Mouse (Mus musculus): ENCODE measurements around the gene Arsg.

The Arsg gene

GRCm38 (mm10) chr11:109590012-109590411, 116.8 kb downstream of the Arsg start:
- DNase-seq: no peak

GRCm38 (mm10) chr11:109591511-109591910, 118.3 kb downstream of the Arsg start:
- no peak for DNase-seq

- DNase-seq: no peak
Observed at GRCm38 (mm10) chr11:109593200-109593981, 120.2 kb downstream of the Arsg start.

GRCm38 (mm10) chr11:109594761-109595160, 121.6 kb downstream of the Arsg start:
- DNase-seq: no peak

- no peak for DNase-seq
Observed at GRCm38 (mm10) chr11:109598778-109599570, 125.8 kb downstream of the Arsg start.

DNA sequence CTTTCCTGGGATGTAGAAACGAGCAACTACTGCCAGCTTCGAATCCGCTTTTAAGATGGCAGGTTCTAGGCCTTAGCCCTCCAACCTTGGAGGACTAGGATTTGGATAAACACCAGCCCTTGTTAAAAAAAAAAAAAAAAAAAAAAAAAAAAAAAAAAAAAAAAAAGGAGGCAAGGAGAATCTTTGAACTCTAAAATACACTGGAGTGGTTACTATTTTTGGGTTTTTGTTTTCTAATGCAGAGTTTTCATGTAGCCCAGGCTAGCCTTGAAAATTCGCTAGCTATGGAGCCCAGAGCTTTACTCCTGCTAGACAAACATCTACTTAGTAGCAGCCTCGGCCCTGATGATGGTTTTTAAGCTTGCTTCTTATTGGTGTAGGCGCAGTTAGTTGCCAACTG, 134.4 kb downstream of the Arsg start:
- DNase-seq: no peak

- DNase-seq: no peak
Observed at GRCm38 (mm10) chr11:109608976-109609625, 135.9 kb downstream of the Arsg start.

DNA sequence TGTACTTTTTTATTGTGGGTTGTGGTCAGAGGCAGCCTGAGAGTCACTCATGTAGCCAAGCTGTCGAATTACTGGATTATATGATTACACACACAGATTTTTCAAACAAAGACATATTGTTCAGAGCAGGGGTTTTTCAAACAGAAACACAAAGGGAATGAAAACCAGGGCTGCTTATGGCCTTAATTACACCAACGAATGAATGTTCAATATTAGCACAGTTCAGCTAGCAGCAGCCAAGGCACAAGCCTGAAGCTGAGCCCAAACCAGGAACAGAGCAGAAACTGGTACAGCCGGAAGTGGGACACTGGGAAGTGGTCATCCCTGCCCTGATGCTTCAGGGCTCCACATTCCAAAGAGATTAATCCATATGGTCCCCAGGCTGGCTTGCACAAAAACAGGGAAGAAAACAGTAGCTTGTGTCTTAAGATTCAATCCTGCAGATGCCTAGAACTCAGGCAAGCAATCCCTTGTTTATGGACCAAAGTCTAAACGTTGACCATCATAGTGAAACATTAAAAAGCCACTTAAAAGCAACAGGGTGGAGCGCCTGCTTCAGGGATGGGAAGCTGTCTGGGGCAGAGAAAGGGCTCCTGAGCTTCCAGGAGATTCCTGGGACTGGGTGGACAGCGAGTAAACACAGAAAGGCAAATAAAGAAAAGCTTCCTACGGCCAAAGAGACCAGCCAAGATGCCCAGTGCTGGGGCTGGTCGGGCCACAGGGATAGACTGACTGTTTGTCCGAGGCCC, 137.0 kb downstream of the Arsg start:
- peak in 1 of 2 experiments; percentile 23 for DNase-seq

GRCm38 (mm10) chr11:109610795-109611302, 137.7 kb downstream of the Arsg start:
- DNase-seq: no peak

DNA sequence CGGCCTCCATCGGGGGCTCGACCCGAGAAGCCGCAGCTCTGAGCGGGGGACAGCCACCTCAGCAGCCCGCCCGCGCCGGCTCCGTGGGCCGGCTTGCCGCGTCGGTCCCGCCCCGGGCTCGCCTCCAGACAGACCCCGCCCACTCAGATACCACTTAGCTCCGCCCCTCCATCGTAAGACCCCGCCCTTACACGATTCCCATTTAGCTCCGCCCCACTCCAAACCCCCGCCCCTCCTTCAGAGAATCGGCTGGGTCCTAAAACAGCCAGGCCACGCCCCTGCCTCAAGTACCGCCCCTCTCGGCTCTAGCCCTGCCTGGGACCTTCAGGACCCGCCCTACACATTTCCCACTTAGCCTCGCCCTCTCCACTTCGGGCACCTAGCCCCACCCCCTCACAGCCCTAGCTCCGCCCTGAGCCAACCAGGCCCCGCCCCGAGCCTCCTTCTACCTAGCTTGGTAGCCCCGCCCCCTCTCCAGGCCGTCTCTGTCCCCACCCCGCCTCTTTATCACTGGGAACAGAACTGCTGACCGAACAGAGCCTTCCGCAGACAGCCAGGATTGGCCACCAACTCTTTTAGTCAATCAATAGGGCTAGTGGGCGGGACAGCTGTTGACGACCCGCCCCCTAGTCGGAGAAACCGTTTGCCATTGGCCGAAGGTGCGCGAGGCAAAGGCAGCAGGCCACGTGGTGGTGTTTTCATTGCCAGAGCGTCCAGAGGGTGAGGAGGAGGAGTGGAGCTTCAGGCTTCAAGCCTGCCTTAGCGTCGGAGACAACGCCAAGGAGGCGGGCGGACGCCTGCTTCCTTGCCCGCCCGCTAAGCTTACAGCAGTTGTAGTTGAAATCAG, 138.4 kb downstream of the Arsg start, which contains the start of gene Wipi1:
Wipi1 (minus strand) TSS at position 665 of the 847 bp plus-strand sequence.
- peak; percentile 99 for DNase-seq

GRCm38 (mm10) chr11:109612871-109613529, 139.8 kb downstream of the Arsg start:
- DNase-seq: no peak

- no peak for DNase-seq
Observed at GRCm38 (mm10) chr11:109615286-109615685, 142.1 kb downstream of the Arsg start.

GRCm38 (mm10) chr11:109616352-109616751, 143.2 kb downstream of the Arsg start:
- no peak for DNase-seq

GRCm38 (mm10) chr11:109616766-109617165, 143.6 kb downstream of the Arsg start:
- DNase-seq: no peak

GRCm38 (mm10) chr11:109619055-109619454, 145.9 kb downstream of the Arsg start:
- DNase-seq: peak; percentile 49 to 63

GRCm38 (mm10) chr11:109620356-109620755, 147.2 kb downstream of the Arsg start:
- no peak for DNase-seq

DNA sequence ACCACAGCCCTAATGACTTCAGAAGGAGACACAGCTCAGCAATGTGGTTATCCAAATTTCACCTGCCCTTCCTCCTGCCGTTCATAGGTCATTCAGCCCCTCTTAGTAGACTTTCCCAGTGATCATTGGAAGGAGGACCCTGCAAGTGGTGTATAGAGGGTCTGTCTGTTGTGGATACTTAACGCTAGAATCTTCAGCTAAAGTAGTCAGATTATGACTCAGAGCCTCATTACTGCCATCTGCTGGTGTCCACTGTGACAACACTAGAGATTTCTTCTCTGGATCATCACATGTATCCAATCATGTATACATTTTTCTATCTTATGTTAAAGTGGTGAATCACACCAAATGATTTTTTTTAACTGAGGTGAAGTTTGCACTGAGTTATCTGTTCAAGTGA, 148.0 kb downstream of the Arsg start:
- peak in 1 of 2 experiments; percentile 38 for DNase-seq

GRCm38 (mm10) chr11:109622518-109623037, 149.4 kb downstream of the Arsg start:
- no peak for DNase-seq

Data from lung, adult 18-20 months (tissue).